Mouse (Mus musculus) erythroblast, embryonic 14.5 days (primary cell): Measurements from ENCODE around the gene Hnrnpm.

ENCODE experiments used
- GATA1 ChIP-seq: IDR thresholded peaks from 2 replicates; pipeline ENCODE4 v1.6.1; 2012; ENCODE audit warnings: low read length, inconsistent platforms, mixed read lengths
- TAL1 ChIP-seq: IDR thresholded peaks from 3 replicates; pipeline ENCODE4 v1.6.1; 2012; ENCODE audit warnings: low read length, inconsistent platforms, mixed read lengths

GRCm38 (mm10) chr17:33681767-33682166 lies 4.9 kb downstream of the Hnrnpm start:
- TF ChIP-seq GATA1 (no peak), TAL1 (no peak)
